ENCODE assay signal across 8 mouse cellular contexts in genomic region chr3:106721397-106722027, GRCm38 (mm10). TPM values are rescaled to one million over a fixed set of nuclear protein-coding genes. Genes with fewer than 3 reads are reported as not detected.
DNase-seq lines count a peak whose midpoint lies in the region; ATAC-seq and TF ChIP-seq lines count a peak whose summit lies in the region.

No protein-coding gene starts in this region.

- peaks cover 34% of the 10 kb centered on the region for H3K79me3 ChIP-seq in C2C12 (ENCODE audit: low read depth)

- H3K4me2 ChIP-seq in heart, embryonic 11.5 days: peak overlapping the region; percentile 68
- H3K4me2 ChIP-seq in kidney, embryonic 16.5 days (replicated peaks; ENCODE audit: low read depth, low read length): peak overlapping the region; percentile 65
- H3K4me2 ChIP-seq in myocyte (ENCODE audit: low read depth): peak overlapping the region; percentile 82

- H3K4me3 ChIP-seq in C2C12 (ENCODE audit: insufficient read depth, poor library complexity, severe bottlenecking) (peak overlapping the region; percentile 56), myocyte (peak overlapping the region; percentile 85)
- peak overlapping the region; percentile 81 for H3K4me3 ChIP-seq in erythroblast, embryonic 14.5 days (replicated peaks)
- H3K4me3 ChIP-seq in heart, embryonic 11.5 days (ENCODE audit: low read depth, low read length): peak overlapping the region; percentile 74
- H3K4me3 ChIP-seq in kidney, embryonic 16.5 days (ENCODE audit: low read length): peak overlapping the region; percentile 79
- peak overlapping the region; percentile 69 for H3K4me3 ChIP-seq in liver, adult 2 months (ENCODE audit: insufficient read depth, low read depth, low read length)

- H3K36me3 ChIP-seq in C2C12 (ENCODE audit: control insufficient read depth, insufficient read depth) (no peaks in the 10 kb centered on the region), myocyte (ENCODE audit: control insufficient read depth, insufficient read depth) (no peaks in the 10 kb centered on the region)
- no peaks in the 10 kb centered on the region for H3K36me3 ChIP-seq in erythroblast, embryonic 14.5 days (ENCODE audit: control insufficient read depth)
- H3K36me3 ChIP-seq in heart, embryonic 11.5 days (ENCODE audit: control insufficient read depth, insufficient read depth, low read length): no peaks in the 10 kb centered on the region
- H3K36me3 ChIP-seq in kidney, embryonic 16.5 days (ENCODE audit: insufficient read depth, low read length): no peaks in the 10 kb centered on the region
- H3K36me3 ChIP-seq in liver, adult 2 months (ENCODE audit: control insufficient read depth, insufficient read depth, low read length): no peaks in the 10 kb centered on the region
- H3K36me3 ChIP-seq in splenic B cell, adult 2 months (ENCODE audit: control insufficient read depth, insufficient read depth, low read length, poor library complexity, severe bottlenecking): no peaks in the 10 kb centered on the region

- TF ChIP-seq POLR2A in brain, embryonic 14.5 days (IDR thresholded peaks at IDR 0.05; ENCODE audit: borderline replicate concordance, extremely low read depth, insufficient read depth, insufficient read length, poor library complexity, severe bottlenecking): peak; percentile 48; the same call in 1 of the 2 replicates
- no peak for TF ChIP-seq POLR2A in liver, adult 2 months (IDR thresholded peaks at IDR 0.05; ENCODE audit: extremely low read depth, insufficient read depth, low read length)
- peak; percentile 58 for TF ChIP-seq POLR2A in myocyte (IDR thresholded peaks at IDR 0.05; ENCODE audit: insufficient read length, low read depth)

- peak; percentile 100 for DNase-seq in brain, embryonic 14.5 days (ENCODE audit: low read depth)
- peak; percentile 98 for DNase-seq in liver, adult 2 months (ENCODE audit: extremely low read depth, low read depth, low spot score)
- DNase-seq in splenic B cell, adult 2 months (ENCODE audit: low read depth, low spot score): peak; percentile 100

- 2% methylated on average over 31 of the region's 31 CpGs for WGBS in heart, embryonic 11.5 days (ENCODE audit: insufficient replicate concordance)
- 2% methylated on average over 30 of the region's 31 CpGs for WGBS in kidney, embryonic 16.5 days
- WGBS in liver, adult 2 months: under 1% methylated on average over 31 of the region's 31 CpGs

- H3K9ac ChIP-seq in heart, embryonic 11.5 days (ENCODE audit: low read depth, low read length): peak overlapping the region; percentile 75
- peak overlapping the region; percentile 77 for H3K9ac ChIP-seq in kidney, embryonic 16.5 days (replicated peaks; ENCODE audit: low read length)
- peak overlapping the region; percentile 60 for H3K9ac ChIP-seq in liver, adult 2 months (ENCODE audit: low read depth, low read length)

- peaks cover 14% of the 10 kb centered on the region for H3K4me1 ChIP-seq in erythroblast, embryonic 14.5 days (ENCODE audit: control insufficient read depth)
- H3K4me1 ChIP-seq in heart, embryonic 11.5 days (ENCODE audit: control insufficient read depth, insufficient read depth, low read length): no peaks in the 10 kb centered on the region
- H3K4me1 ChIP-seq in kidney, embryonic 16.5 days (ENCODE audit: insufficient read depth, low read length): no peaks in the 10 kb centered on the region
- H3K4me1 ChIP-seq in liver, adult 2 months (ENCODE audit: control insufficient read depth, insufficient read depth, low read length): no peaks in the 10 kb centered on the region

- peaks cover 43% of the 10 kb centered on the region for H3K79me2 ChIP-seq in C2C12 (ENCODE audit: control insufficient read depth, insufficient read depth)
- H3K79me2 ChIP-seq in liver, adult 2 months (ENCODE audit: control insufficient read depth, insufficient read depth, low read length): no peaks in the 10 kb centered on the region
- H3K79me2 ChIP-seq in myocyte (ENCODE audit: control insufficient read depth, insufficient read depth): peaks cover 36% of the 10 kb centered on the region

- ATAC-seq in heart, embryonic 11.5 days (replicated peaks; ENCODE audit: insufficient number of reproducible peaks, low FRiP score, low TSS enrichment): peak; percentile 99
- ATAC-seq in kidney, embryonic 16.5 days (ENCODE audit: low FRiP score, low TSS enrichment): peak; percentile 99

- peak overlapping the region; percentile 98 for H3K27ac ChIP-seq in heart, embryonic 11.5 days (ENCODE audit: low read depth, low read length)
- H3K27ac ChIP-seq in kidney, embryonic 16.5 days (ENCODE audit: low read length): peak overlapping the region; percentile 97
- H3K27ac ChIP-seq in liver, adult 2 months (replicated peaks; ENCODE audit: insufficient read depth, low read depth, low read length): peak overlapping the region; percentile 74

- no peak for TF ChIP-seq CTCF in C2C12 (IDR thresholded peaks at IDR 0.05; ENCODE audit: control insufficient read depth, insufficient read depth, insufficient read length)
- TF ChIP-seq CTCF in brain, embryonic 14.5 days (IDR thresholded peaks at IDR 0.05; ENCODE audit: borderline replicate concordance, extremely low read depth, insufficient read depth, insufficient read length): no peak
- TF ChIP-seq CTCF in liver, adult 2 months (IDR thresholded peaks at IDR 0.05; ENCODE audit: low read depth, low read length): no peak

- H3ac ChIP-seq in C2C12 (ENCODE audit: control insufficient read depth, insufficient read length, low read depth): peak overlapping the region; percentile 56
- H3ac ChIP-seq in myocyte (ENCODE audit: control insufficient read depth, insufficient read length): peak overlapping the region; percentile 64

- H3K27me3 ChIP-seq in C2C12 (ENCODE audit: control insufficient read depth, insufficient read depth, insufficient read length) (no peaks in the 10 kb centered on the region), myocyte (ENCODE audit: control insufficient read depth, insufficient read depth, insufficient read length) (no peaks in the 10 kb centered on the region)
- no peaks in the 10 kb centered on the region for H3K27me3 ChIP-seq in erythroblast, embryonic 14.5 days (ENCODE audit: control insufficient read depth)
- no peaks in the 10 kb centered on the region for H3K27me3 ChIP-seq in heart, embryonic 11.5 days (ENCODE audit: control insufficient read depth, insufficient read depth, low read length)
- no peaks in the 10 kb centered on the region; the same call in 1 of the 2 replicates for H3K27me3 ChIP-seq in kidney, embryonic 16.5 days (ENCODE audit: insufficient read depth, low read length)
- H3K27me3 ChIP-seq in liver, adult 2 months (ENCODE audit: control insufficient read depth, insufficient read depth, low read length): no peaks in the 10 kb centered on the region
- no peaks in the 10 kb centered on the region for H3K27me3 ChIP-seq in splenic B cell, adult 2 months (ENCODE audit: control insufficient read depth, insufficient read depth, low read length, poor library complexity, severe bottlenecking)

- H3K9me3 ChIP-seq in erythroblast, embryonic 14.5 days (ENCODE audit: control insufficient read depth, low read length): peaks cover 4% of the 10 kb centered on the region; the same call in 1 of the 2 replicates
- H3K9me3 ChIP-seq in heart, embryonic 11.5 days (replicated peaks; ENCODE audit: control insufficient read depth, low read length): no peaks in the 10 kb centered on the region
- no peaks in the 10 kb centered on the region for H3K9me3 ChIP-seq in kidney, embryonic 16.5 days (ENCODE audit: low read length)

TF ChIP-seq in C2C12, 6 proteins besides CTCF, POLR2A, EP300 and RAD21:
- TF ChIP-seq MYOG (IDR thresholded peaks at IDR 0.05; ENCODE audit: control insufficient read depth, extremely low read depth, insufficient read length) (no peak), MYOD1 (IDR thresholded peaks at IDR 0.05; ENCODE audit: control insufficient read depth, insufficient read length, low read depth) (no peak), CEBPB (IDR thresholded peaks at IDR 0.05; ENCODE audit: low read depth) (no peak), FOSL1 (IDR thresholded peaks at IDR 0.05; ENCODE audit: insufficient read depth, low read length, poor library complexity, severe bottlenecking) (no peak), MAX (IDR thresholded peaks at IDR 0.05) (peak; percentile 23)

TF ChIP-seq in myocyte, 11 proteins besides CTCF, POLR2A, EP300 and RAD21:
- no peak for TF ChIP-seq USF1 (IDR thresholded peaks at IDR 0.05; ENCODE audit: low read depth)
- TF ChIP-seq POLR2AphosphoS2 (IDR thresholded peaks at IDR 0.05; ENCODE audit: insufficient read length, low read depth): peak; percentile 73
- peak; percentile 28; the same call in 1 of the 2 replicates for TF ChIP-seq CEBPB (IDR thresholded peaks at IDR 0.05; ENCODE audit: insufficient read depth, poor library complexity, severe bottlenecking)
TF ChIP-seq in myocyte: peak in this region for 2.

RNA-seq across cellular contexts. Expression of gene Lrif1, which starts 36.7 kb away (rescaled TPM):
- polyA plus RNA-seq in C2C12 (2012; fragmentation: generic; extraction: Trizol): 7.5 TPM
- 14.3 and 15.5 TPM in 2 replicates for polyA plus RNA-seq in brain, embryonic 14.5 days (2012; rRNA removed)
- 0.01 TPM in 1 of 2 replicates, not detected in the other for polyA plus RNA-seq in erythroblast, embryonic 14.5 days (2012)
- 16.0 and 19.3 TPM in 2 replicates for polyA plus RNA-seq in heart, embryonic 11.5 days (2014; fragmentation: Nextera tagmentation; extraction: Ambion mirVana)
- 13.7 and 14.5 TPM in 2 replicates for polyA plus RNA-seq in kidney, embryonic 16.5 days (2015; fragmentation: Nextera tagmentation; extraction: Ambion mirVana)
- 5.8 and 6.4 TPM in 2 replicates for total RNA-seq in liver, adult 2 months (2014; rRNA removed)
- 0.85 and 1.1 TPM in 2 replicates for polyA plus RNA-seq in liver, adult 2 months (2012; rRNA removed)
- polyA plus RNA-seq in myocyte (2012; fragmentation: generic; extraction: Trizol): 9.7 TPM

Comparison
In these comparisons a context has a peak if more than half of its experiments do, and no peak if none do; other contexts are left out.
1. Peak in every context shown above with its lines: DNase-seq, ATAC-seq, H3K4me3 ChIP-seq and H3K27ac ChIP-seq.